Mouse (Mus musculus) B cell, adult 67 days (primary cell): ENCODE data around the gene Ank2. TPM values are rescaled to one million over a fixed set of nuclear protein-coding genes. Genes with fewer than 3 reads are reported as not detected.

Source experiments
- total RNA-seq, 2 experiments: library from RNA; stranded (reverse); gene quantifications; 4 replicates each; pipeline ENCODE4 v1.2.4; 2023

Ank2 gene
- not detected for total RNA-seq

GRCm38 (mm10) chr3:127498742-127499400 lies at the start of gene Ank2:
Ank2 (minus strand) TSS chr3:127499350.

Other genes with a start within 250 kb of the Ank2 start
- gene Larp7, start 54.0 kb upstream of the Ank2 start, total RNA-seq = 10 to 100 TPM; 41.3 to 43.6 TPM
- 10 to 100 TPM in 1 of 2 experiments, 1 to 10 TPM in 1; 9.1 to 10.4 TPM for gene Zgrf1, start 54.1 kb upstream of the Ank2 start, total RNA-seq
- not detected for gene Neurog2, start 133.8 kb upstream of the Ank2 start, total RNA-seq